Mouse (Mus musculus) myocyte (in vitro differentiated cells): ENCODE results near the gene Diaph2.

Source experiments
- CEBPB ChIP-seq: IDR thresholded peaks from 2 replicates; pipeline ENCODE4 v1.6.1; 2011; ENCODE audit warnings: mild to moderate bottlenecking, moderate library complexity; ENCODE audit not compliant: poor library complexity, insufficient read depth, severe bottlenecking
- E2F4 ChIP-seq: IDR thresholded peaks from one replicate; pipeline ENCODE4 v1.6.1; 2011; ENCODE audit warnings: mild to moderate bottlenecking, control low read depth, moderate library complexity; ENCODE audit not compliant: insufficient read depth
- MAX ChIP-seq: IDR thresholded peaks from one replicate; pipeline ENCODE4 v1.6.1; 2011; ENCODE audit warnings: low read depth, mild to moderate bottlenecking, control low read depth
- MYOD1 ChIP-seq, 3 experiments: IDR thresholded peaks; one replicate each; pipeline ENCODE4 v1.6.1; 2011; ENCODE audit warnings: control low read depth in 2 of 3, low read depth in 2 of 3, mild to moderate bottlenecking in 2 of 3, moderate library complexity in 1 of 3; ENCODE audit not compliant: insufficient read length in 2 of 3, control insufficient read depth in 1 of 3
- MYOG ChIP-seq, 3 experiments: IDR thresholded peaks; one replicate each; pipeline ENCODE4 v1.6.1; 2011; ENCODE audit warnings: control low read depth in 2 of 3, low read depth in 2 of 3, mild to moderate bottlenecking in 2 of 3; ENCODE audit not compliant: insufficient read length in 2 of 3, control insufficient read depth in 1 of 3, insufficient read depth in 1 of 3
- POLR2A ChIP-seq: IDR thresholded peaks from one replicate; pipeline ENCODE4 v1.6.1; 2011; ENCODE audit warnings: low read depth, mild to moderate bottlenecking, control low read depth, moderate library complexity; ENCODE audit not compliant: insufficient read length
- POLR2AphosphoS2 ChIP-seq: IDR thresholded peaks from one replicate; pipeline ENCODE4 v1.6.1; 2011; ENCODE audit warnings: low read depth, control low read depth; ENCODE audit not compliant: insufficient read length
- REST ChIP-seq: IDR thresholded peaks from one replicate; pipeline ENCODE4 v1.6.1; 2011; ENCODE audit warnings: mild to moderate bottlenecking, control low read depth, moderate library complexity; ENCODE audit not compliant: insufficient read depth, insufficient read length
- TCF12 ChIP-seq: IDR thresholded peaks from one replicate; pipeline ENCODE4 v1.6.1; 2011; ENCODE audit warnings: mild to moderate bottlenecking, control low read depth; ENCODE audit not compliant: poor library complexity, insufficient read depth, severe bottlenecking
- TCF3 ChIP-seq: IDR thresholded peaks from one replicate; pipeline ENCODE4 v1.6.1; 2011; ENCODE audit warnings: low read depth, control low read depth; ENCODE audit not compliant: insufficient read length
- USF1 ChIP-seq: IDR thresholded peaks from one replicate; pipeline ENCODE4 v1.6.1; 2011; ENCODE audit warnings: low read depth, mild to moderate bottlenecking, control low read depth, moderate library complexity

DNA sequence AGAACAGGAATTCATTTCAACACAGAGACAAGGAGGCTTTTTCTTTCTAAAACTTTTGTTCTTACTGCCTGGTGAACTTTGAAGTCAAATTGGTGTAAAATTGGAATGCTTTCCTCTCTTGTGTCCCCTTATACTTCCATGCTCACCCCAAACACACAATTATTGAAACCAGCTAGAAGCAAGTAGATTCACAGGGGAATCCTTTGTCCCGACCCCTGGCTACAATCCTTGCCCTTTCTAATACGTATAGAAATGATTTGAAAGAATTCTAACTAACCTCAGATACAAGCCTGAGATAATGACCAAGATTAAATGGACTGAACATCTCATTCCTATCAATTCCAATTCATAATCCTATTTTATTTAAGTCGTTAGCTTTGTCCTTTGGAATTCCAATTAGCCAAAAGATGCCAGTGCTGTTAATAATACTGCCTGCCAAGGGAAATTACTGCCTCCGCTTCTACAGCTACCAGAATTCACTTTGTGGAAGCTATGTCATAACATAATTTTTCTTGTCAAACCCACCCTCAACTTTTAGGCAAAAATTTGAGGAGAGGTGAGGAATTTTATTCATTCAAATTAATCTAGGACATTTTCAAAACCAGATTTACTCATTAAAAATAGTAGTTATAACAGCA, 644.1 kb downstream of the Diaph2 start:
- TF ChIP-seq E2F4 (no peak), MYOG (IDR thresholded peaks at IDR 0.05; ENCODE audit: control insufficient read depth in 1 of 3, insufficient read depth in 1 of 3, insufficient read length in 2 of 3, low read depth in 2 of 3) (no peak), POLR2A (no peak), TCF3 (no peak), MYOD1 (IDR thresholded peaks at IDR 0.05; ENCODE audit: control insufficient read depth in 1 of 3, insufficient read length in 2 of 3, low read depth in 2 of 3) (no peak), CEBPB (no peak), USF1 (no peak), REST (no peak), TCF12 (no peak), POLR2AphosphoS2 (no peak), MAX (no peak)
